Mouse (Mus musculus): Measurements from ENCODE around the gene E2f3.

GRCm38 (mm10) chr13:29973610-29974009 is 12.3 kb downstream of the E2f3 start:
- TF ChIP-seq POLR2AphosphoS5 (IDR thresholded peaks at IDR 0.05; ENCODE audit: insufficient replicate concordance, low read depth, low read length) = no peak
- no peak for TF ChIP-seq CTCF (IDR thresholded peaks at IDR 0.05; ENCODE audit: low read depth, low read length)
- TF ChIP-seq TAL1 (conservative IDR thresholded peaks at IDR 0.05; ENCODE audit: low read depth, low read length) = no peak
